Mouse (Mus musculus) urinary bladder, adult 18-20 months (tissue): ENCODE measurements at regions not wholly inside any gene's neighbourhood (a gene's known extent, or its start where the extent isn't known, plus 50 kb on each side); places are given as distances from the start of the nearest gene placed in this dataset.

ENCODE experiments used
- DNase-seq, 2 experiments: peaks; one replicate each; pipeline ENCODE4 v3.0.0; 2022; ENCODE audit warnings: low spot score in 2 of 2, mixed read lengths in 2 of 2

- no peak for DNase-seq
Observed at GRCm38 (mm10) chr13:118193951-118194696, 192.3 kb upstream of the B430218F22Rik start.

DNA sequence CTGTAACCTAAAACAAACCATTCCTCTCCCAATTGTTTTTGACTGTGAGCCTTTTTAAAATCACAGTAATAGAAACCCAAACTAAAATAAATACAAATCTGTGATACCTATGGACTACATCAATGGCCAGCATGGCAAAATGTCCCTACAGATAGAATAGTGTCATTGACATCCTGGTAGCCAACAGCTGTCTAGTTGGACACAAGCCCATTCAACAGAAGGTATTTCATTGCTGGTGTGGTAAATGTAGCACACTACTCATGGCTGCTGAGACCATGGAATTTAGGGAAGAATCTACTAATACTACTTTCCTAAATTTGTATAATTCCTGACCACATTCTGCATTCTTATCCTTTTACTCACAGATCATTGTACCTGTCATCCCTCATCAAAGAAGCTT lies 178.3 kb upstream of the B430218F22Rik start:
- DNase-seq: no peak

- peak in 1 of 2 experiments; percentile 2 for DNase-seq
Observed at GRCm38 (mm10) chr13:118227354-118227753, 159.1 kb upstream of the B430218F22Rik start.

- DNase-seq: no peak
Observed at GRCm38 (mm10) chr13:118237968-118238367, 148.5 kb upstream of the B430218F22Rik start.

DNA sequence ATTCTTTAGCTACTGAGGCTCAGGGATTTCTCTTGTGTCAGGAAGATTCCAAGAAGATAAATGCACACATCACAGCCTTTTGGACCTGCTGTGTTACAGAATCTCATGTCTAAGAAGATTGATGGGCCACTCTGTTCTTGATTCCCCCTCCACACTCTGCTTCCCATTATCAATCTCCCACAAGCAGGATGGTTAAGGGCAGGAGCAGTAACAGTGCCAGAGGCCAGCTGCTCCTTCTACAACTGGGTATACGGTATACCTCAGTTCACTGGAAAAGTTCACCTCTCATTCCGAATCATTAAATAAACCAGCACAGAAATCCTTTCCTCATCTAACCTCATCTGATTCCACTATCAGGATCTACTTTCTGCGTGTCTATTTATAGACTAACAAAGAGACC lies 141.8 kb upstream of the B430218F22Rik start:
- DNase-seq: no peak

GRCm38 (mm10) chr13:118245546-118245945 lies 140.9 kb upstream of the B430218F22Rik start:
- no peak for DNase-seq

- DNase-seq: no peak
Observed at GRCm38 (mm10) chr13:118259606-118260005, 126.8 kb upstream of the B430218F22Rik start.

GRCm38 (mm10) chr13:118262971-118263370 lies 123.5 kb upstream of the B430218F22Rik start:
- DNase-seq: no peak

- DNase-seq: no peak
Observed at GRCm38 (mm10) chr13:118265763-118266520, 120.5 kb upstream of the B430218F22Rik start.

DNA sequence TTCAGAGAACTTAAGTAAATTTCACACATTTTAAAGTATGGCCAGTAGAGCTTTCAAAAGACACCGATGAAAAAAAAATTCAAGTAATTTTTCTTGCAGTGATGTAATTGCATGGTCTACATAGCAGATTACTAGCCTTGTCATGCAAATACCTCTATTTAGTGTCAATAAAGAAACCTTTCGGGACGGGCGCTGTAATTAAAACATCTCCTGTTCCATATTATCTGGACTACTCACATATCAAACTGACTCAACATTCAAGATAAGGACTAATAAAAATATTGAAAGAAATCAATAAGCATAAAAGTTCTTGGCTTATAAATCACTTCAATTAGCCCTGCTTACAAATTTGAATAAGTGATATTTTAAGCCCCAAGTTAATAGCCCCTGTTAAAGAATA lies 113.5 kb upstream of the B430218F22Rik start:
- no peak for DNase-seq

DNA sequence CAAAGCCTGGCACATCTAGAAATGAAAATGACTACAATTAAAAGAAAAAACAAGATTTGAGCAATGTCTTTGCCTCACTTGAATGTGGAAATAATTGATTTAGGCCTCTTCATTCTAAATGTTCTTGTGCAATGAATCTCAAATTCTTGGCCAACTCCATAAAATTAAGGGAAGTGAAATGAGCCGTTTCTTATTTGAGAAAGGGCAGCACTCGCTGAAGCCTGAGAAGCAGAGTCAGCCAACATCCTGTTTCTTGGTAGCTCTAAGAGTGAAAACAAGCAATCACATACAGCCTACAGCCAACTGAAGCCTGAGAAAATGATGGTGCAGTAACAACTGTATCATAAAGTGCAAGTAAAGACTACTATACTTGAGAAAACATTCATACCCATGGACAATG lies 105.5 kb upstream of the B430218F22Rik start:
- DNase-seq: no peak

DNA sequence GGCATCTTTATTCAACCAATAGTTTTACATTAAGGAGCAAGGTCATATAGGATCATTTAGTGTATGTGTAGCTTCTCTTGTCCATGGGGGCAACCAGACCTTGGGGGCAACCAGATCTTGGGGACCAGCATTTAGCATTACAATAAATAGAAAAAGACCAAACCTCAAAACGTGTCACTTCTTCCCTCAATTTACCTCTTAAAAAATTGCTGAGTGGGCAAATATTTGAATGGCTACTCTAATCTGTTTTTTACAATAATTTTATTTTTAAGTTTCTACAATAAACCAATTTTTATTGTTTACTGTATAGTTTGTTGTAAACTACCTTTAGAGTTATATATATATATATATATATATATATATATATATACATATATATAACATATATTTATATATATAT lies 92.7 kb upstream of the B430218F22Rik start:
- no peak for DNase-seq

DNA sequence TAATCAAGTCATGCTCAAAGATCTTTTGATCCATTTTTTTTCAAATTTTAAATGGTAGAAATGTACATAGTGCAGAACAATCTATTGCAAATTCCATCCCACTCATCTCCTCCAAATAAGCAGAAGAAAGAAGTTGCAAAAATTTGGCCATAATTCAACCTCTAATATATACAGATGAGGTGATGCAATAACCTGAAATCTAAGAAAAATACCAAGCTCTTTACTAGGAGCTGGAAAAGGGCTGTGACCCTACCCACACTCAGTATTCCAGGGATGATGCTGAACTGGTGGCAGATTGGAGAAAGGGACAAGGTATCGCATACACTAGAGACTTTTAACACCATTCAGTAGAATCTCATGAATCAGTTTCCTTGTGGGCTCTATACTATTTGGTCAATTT lies 76.3 kb upstream of the B430218F22Rik start:
- no peak for DNase-seq

GRCm38 (mm10) chr13:118313676-118314075 lies 72.8 kb upstream of the B430218F22Rik start:
- DNase-seq: no peak
